ENCODE assay signal across 12 mouse cellular contexts in the genomic region with DNA sequence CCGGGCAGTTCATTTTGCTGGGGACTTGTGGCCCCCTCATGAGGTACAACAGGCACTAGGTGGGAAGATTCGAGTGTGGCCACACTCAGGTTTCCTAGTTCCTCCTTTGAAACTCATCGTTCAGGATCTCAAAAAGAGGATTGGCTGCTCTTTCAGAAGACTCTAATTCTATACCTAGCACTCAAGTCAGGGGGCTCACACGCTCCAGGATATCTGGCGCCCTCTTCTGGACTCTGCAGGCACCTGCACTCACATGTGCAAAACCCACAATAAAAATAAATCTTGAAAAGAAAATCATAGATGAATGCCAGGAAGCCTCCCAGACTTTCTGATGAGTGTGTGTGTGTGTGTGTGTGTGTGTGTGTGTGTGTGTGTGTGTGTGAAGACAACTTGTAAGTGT. TPM values are rescaled to one million over a fixed set of nuclear protein-coding genes. Genes with fewer than 3 reads are reported as not detected.
A peak's percentile ranks its signal among the peaks of the same experiment; 100 is the strongest.
DNase-seq lines count a peak whose midpoint lies in the region; ATAC-seq and TF ChIP-seq lines count a peak whose summit lies in the region.
"Had no signal": no experiment of that assay in that cellular context is flagged by ENCODE, and none has a peak within 500 bp of the region (broad histone marks: within the 10 kb centered on the region; RNA-seq: fewer than 3 reads in every experiment).

No protein-coding gene starts in this region.

- H3K4me1 ChIP-seq in hindbrain, embryonic 11.5 days (replicated peaks; ENCODE audit: control insufficient read depth, insufficient read depth, low read length), result no peaks in the 10 kb centered on the region; the same call in 1 of the 2 replicates
- H3K4me1 ChIP-seq in hindbrain, embryonic 13.5 days (replicated peaks), result peaks cover 37% of the 10 kb centered on the region
- peaks cover 45% of the 10 kb centered on the region for H3K4me1 ChIP-seq in neural tube, embryonic 15.5 days
- H3K4me1 ChIP-seq in limb, embryonic 10.5 days, result peaks cover 50% of the 10 kb centered on the region

- peaks cover 13% of the 10 kb centered on the region for H3K27me3 ChIP-seq in hindbrain, embryonic 11.5 days (ENCODE audit: control insufficient read depth, insufficient read depth, low read length)
- H3K27me3 ChIP-seq in hindbrain, embryonic 13.5 days, result peaks cover 35% of the 10 kb centered on the region
- H3K27me3 ChIP-seq in neural tube, embryonic 15.5 days (replicated peaks), result no peaks in the 10 kb centered on the region; the same call in none of the 2 replicates
- peaks cover 32% of the 10 kb centered on the region for H3K27me3 ChIP-seq in limb, embryonic 10.5 days (ENCODE audit: low read depth, poor library complexity, severe bottlenecking)

- TF ChIP-seq CTCF in brain, embryonic 14.5 days (IDR thresholded peaks at IDR 0.05; ENCODE audit: borderline replicate concordance, extremely low read depth, insufficient read depth, insufficient read length), result peak; percentile 37; the same call in 1 of the 2 replicates

- H3K27ac ChIP-seq in hindbrain, embryonic 11.5 days (ENCODE audit: low read depth, low read length), result no peak overlapping the region
- no peak overlapping the region for H3K27ac ChIP-seq in hindbrain, embryonic 13.5 days
- no peak overlapping the region for H3K27ac ChIP-seq in neural tube, embryonic 15.5 days (replicated peaks)
- no peak overlapping the region; the same call in 1 of the 2 replicates for H3K27ac ChIP-seq in limb, embryonic 10.5 days

- H3K4me2 ChIP-seq in hindbrain, embryonic 11.5 days (replicated peaks; ENCODE audit: low read depth, low read length), result no peak overlapping the region
- H3K4me2 ChIP-seq in hindbrain, embryonic 13.5 days, result no peak overlapping the region
- no peak overlapping the region for H3K4me2 ChIP-seq in neural tube, embryonic 15.5 days

- H3K36me3 ChIP-seq in hindbrain, embryonic 11.5 days (ENCODE audit: control insufficient read depth, insufficient read depth, low read length), result no peaks in the 10 kb centered on the region
- H3K36me3 ChIP-seq in hindbrain, embryonic 13.5 days, result no peaks in the 10 kb centered on the region
- no peaks in the 10 kb centered on the region for H3K36me3 ChIP-seq in neural tube, embryonic 15.5 days
- no peaks in the 10 kb centered on the region for H3K36me3 ChIP-seq in limb, embryonic 10.5 days
- H3K36me3 ChIP-seq: neural tube, embryonic 13.5 days had no signal

- ATAC-seq in hindbrain, embryonic 11.5 days (ENCODE audit: low FRiP score), result no peak
- no peak for ATAC-seq in hindbrain, embryonic 13.5 days (ENCODE audit: low FRiP score)
- no peak for ATAC-seq in neural tube, embryonic 15.5 days (ENCODE audit: low FRiP score)

- no peak for TF ChIP-seq POLR2A in brain, embryonic 14.5 days (IDR thresholded peaks at IDR 0.05; ENCODE audit: borderline replicate concordance, extremely low read depth, insufficient read depth, insufficient read length, poor library complexity, severe bottlenecking)

- DNase-seq in hindbrain, embryonic 11.5 days (ENCODE audit: low spot score), result peak; percentile 37
- DNase-seq in thymus, postnatal 14 days, result peak; percentile 14
- DNase-seq in thymus, postnatal 36 days, result no peak
- DNase-seq in brain, embryonic 14.5 days (ENCODE audit: low read depth), result no peak
- DNase-seq in urinary bladder, postnatal 25 days (ENCODE audit: low spot score), result no peak
- DNase-seq in limb, embryonic 10.5 days (ENCODE audit: low spot score), result no peak
- DNase-seq: cerebellum, adult 11 months; heart, adult 18-20 months; kidney, adult 8-10 months had no signal

- H3K9ac ChIP-seq in hindbrain, embryonic 11.5 days (ENCODE audit: low read depth, low read length), result no peak overlapping the region
- no peak overlapping the region for H3K9ac ChIP-seq in hindbrain, embryonic 13.5 days
- no peak overlapping the region for H3K9ac ChIP-seq in neural tube, embryonic 15.5 days (replicated peaks)
- H3K9ac ChIP-seq: neural tube, embryonic 13.5 days had no signal

- no peak overlapping the region for H3K4me3 ChIP-seq in hindbrain, embryonic 11.5 days (ENCODE audit: low read depth, low read length)
- H3K4me3 ChIP-seq in hindbrain, embryonic 13.5 days, result no peak overlapping the region
- H3K4me3 ChIP-seq in neural tube, embryonic 15.5 days (replicated peaks), result no peak overlapping the region
- no peak overlapping the region for H3K4me3 ChIP-seq in limb, embryonic 10.5 days
- H3K4me3 ChIP-seq: neural tube, embryonic 13.5 days had no signal

- 72% methylated on average over 5 of the region's 5 CpGs for WGBS in hindbrain, embryonic 11.5 days
- 72% methylated on average over 5 of the region's 5 CpGs for WGBS in hindbrain, embryonic 13.5 days
- WGBS in neural tube, embryonic 15.5 days, result 75% methylated on average over 5 of the region's 5 CpGs
- WGBS in limb, embryonic 10.5 days, result 67% methylated on average over 5 of the region's 5 CpGs

- H3K9me3 ChIP-seq in hindbrain, embryonic 11.5 days (ENCODE audit: control insufficient read depth, low read length), result no peaks in the 10 kb centered on the region
- no peaks in the 10 kb centered on the region for H3K9me3 ChIP-seq in hindbrain, embryonic 13.5 days
- H3K9me3 ChIP-seq in neural tube, embryonic 15.5 days (replicated peaks), result no peaks in the 10 kb centered on the region
- no peaks in the 10 kb centered on the region for H3K9me3 ChIP-seq in limb, embryonic 10.5 days (replicated peaks)
- H3K9me3 ChIP-seq: neural tube, embryonic 13.5 days had no signal

RNA-seq across cellular contexts. Expression of a gene that starts 1.1 kb away (rescaled TPM):
- polyA plus RNA-seq in hindbrain, embryonic 11.5 days (2014; fragmentation: Nextera tagmentation; extraction: Ambion mirVana), result 58.5 and 59.3 TPM in 2 replicates
- polyA plus RNA-seq in hindbrain, embryonic 13.5 days (2015; fragmentation: Nextera tagmentation; extraction: Ambion mirVana), result 62.4 and 65.9 TPM in 2 replicates
- 39.7 and 40.9 TPM in 2 replicates for polyA plus RNA-seq in brain, embryonic 14.5 days (2012; rRNA removed)
- polyA plus RNA-seq in neural tube, embryonic 15.5 days (2015; fragmentation: Nextera tagmentation; extraction: Ambion mirVana), result 51.4 and 64.5 TPM in 2 replicates
- 114 and 129 TPM in 2 replicates for polyA plus RNA-seq in limb, embryonic 10.5 days (2016; fragmentation: Nextera tagmentation; extraction: Ambion mirVana)

Comparison
In these comparisons a context has a peak if more than half of its experiments do, and no peak if none do; other contexts are left out.
1. DNase-seq: peak in hindbrain, embryonic 11.5 days (single experiment) and thymus, postnatal 14 days (single experiment); none in thymus, postnatal 36 days (0 of 2), brain, embryonic 14.5 days (single experiment), urinary bladder, postnatal 25 days (single experiment) and limb, embryonic 10.5 days (single experiment).